Comparison of ENCODE assay signal across 8 mouse cellular contexts in genomic region chr4:133497461-133498159, GRCm38 (mm10). TPM values are rescaled to one million over a fixed set of nuclear protein-coding genes. Genes with fewer than 3 reads are reported as not detected.
DNase-seq lines count a peak whose midpoint lies in the region; ATAC-seq and TF ChIP-seq lines count a peak whose summit lies in the region.

No protein-coding gene starts in this region.

- intact Hi-C loops in heart, postnatal 10 days (cut with DNase I), result no loop called here

- H3K27ac ChIP-seq in ES-Bruce4 (ENCODE audit: insufficient read depth, low read length), result no peak overlapping the region
- H3K27ac ChIP-seq in liver, embryonic 15.5 days (replicated peaks), result no peak overlapping the region

- no peak for TF ChIP-seq EP300 in ES-Bruce4 (IDR thresholded peaks at IDR 0.05; ENCODE audit: insufficient read depth, low read depth, low read length)

- peak; percentile 40 for DNase-seq in kidney, adult 18-20 months
- no peak for DNase-seq in kidney, adult 11 months
- peak; percentile 71 for DNase-seq in cerebellum, adult 9-11 months
- DNase-seq in heart, postnatal 10 days, result peak; percentile 40 to 45
- no peak for DNase-seq in yolk sac, embryonic 10.5 days (ENCODE audit: low spot score)
- no peak for DNase-seq in left cerebral cortex, adult 18-20 months (ENCODE audit: low spot score in 2 of 2)

- TF ChIP-seq CTCF in ES-Bruce4 (IDR thresholded peaks at IDR 0.05; ENCODE audit: low read depth, low read length), result no peak

- H3K36me3 ChIP-seq in ES-Bruce4 (ENCODE audit: control insufficient read depth, insufficient read depth, low read length, poor library complexity, severe bottlenecking), result no peaks in the 10 kb centered on the region
- no peaks in the 10 kb centered on the region for H3K36me3 ChIP-seq in liver, embryonic 15.5 days (replicated peaks)

- H3K4me2 ChIP-seq in liver, embryonic 15.5 days, result peak overlapping the region; percentile 63

- no peak for ATAC-seq in liver, embryonic 15.5 days (ENCODE audit: insufficient read depth)

- peak overlapping the region; percentile 53 for H3K4me3 ChIP-seq in ES-Bruce4 (ENCODE audit: low read depth, low read length)
- H3K4me3 ChIP-seq in liver, embryonic 15.5 days (replicated peaks), result peak overlapping the region; percentile 38

- 1% methylated on average over 70 of the region's 70 CpGs for WGBS in liver, embryonic 15.5 days (ENCODE audit: insufficient replicate concordance)

- TF ChIP-seq POLR2A in ES-Bruce4 (IDR thresholded peaks at IDR 0.05; ENCODE audit: insufficient read depth, low read length), result no peak

- H3K4me1 ChIP-seq in ES-Bruce4 (ENCODE audit: control insufficient read depth, insufficient read depth, low read length), result peaks cover 4% of the 10 kb centered on the region
- H3K4me1 ChIP-seq in liver, embryonic 15.5 days (replicated peaks), result peaks cover 22% of the 10 kb centered on the region

- no peaks in the 10 kb centered on the region for H3K9me3 ChIP-seq in ES-Bruce4 (replicated peaks; ENCODE audit: control insufficient read depth, insufficient read depth, low read length, poor library complexity, severe bottlenecking)
- H3K9me3 ChIP-seq in liver, embryonic 15.5 days (replicated peaks), result no peaks in the 10 kb centered on the region

- 0 out of 2 replicates have a peak, but pooled peaks cover 2% of the 10 kb centered on the region for H3K27me3 ChIP-seq in ES-Bruce4 (ENCODE audit: control insufficient read depth, insufficient read depth, low read length, poor library complexity, severe bottlenecking)
- H3K27me3 ChIP-seq in liver, embryonic 15.5 days, result peaks cover 98% of the 10 kb centered on the region

- H3K9ac ChIP-seq in ES-Bruce4 (ENCODE audit: low read depth, poor library complexity, severe bottlenecking), result peak overlapping the region; percentile 95
- H3K9ac ChIP-seq in liver, embryonic 15.5 days, result no peak overlapping the region

RNA-seq across cellular contexts. Expression of gene Trnp1, which starts 0.7 kb away (rescaled TPM):
- 10.4 and 13.6 TPM in 2 replicates for polyA plus RNA-seq in ES-Bruce4 (2011; ENCODE audit: insufficient read depth, insufficient read length, low read depth, missing spikeins)
- total RNA-seq in heart, postnatal 10 days (2021), result 1 to 10 TPM; 1.6 to 2.8 TPM
- 0.06 TPM in 1 of 2 replicates, not detected in the other for polyA plus RNA-seq in liver, embryonic 15.5 days (2015; fragmentation: Nextera tagmentation; extraction: Ambion mirVana)
- 100 to 1,000 TPM; 164 to 182 TPM for total RNA-seq in left cerebral cortex, adult 18-20 months (2021)

RNA-seq across cellular contexts. Expression of gene Tent5b, which starts 17.7 kb away (rescaled TPM):
- polyA plus RNA-seq in ES-Bruce4 (2011; ENCODE audit: insufficient read depth, insufficient read length, low read depth, missing spikeins), result 10.9 and 12.4 TPM in 2 replicates
- 1 to 10 TPM in 1 of 2 experiments, under 1 TPM in 1; 0.87 to 8.5 TPM for total RNA-seq in heart, postnatal 10 days (2021)
- 0.15 and 0.21 TPM in 2 replicates for polyA plus RNA-seq in liver, embryonic 15.5 days (2015; fragmentation: Nextera tagmentation; extraction: Ambion mirVana)
- under 1 TPM in 1 of 2 experiments, not detected in 1; 0.14 TPM for total RNA-seq in left cerebral cortex, adult 18-20 months (2021)

RNA-seq across cellular contexts. Expression of gene Kdf1, which starts 21.2 kb away (rescaled TPM):
- polyA plus RNA-seq in ES-Bruce4 (2011; ENCODE audit: insufficient read depth, insufficient read length, low read depth, missing spikeins), result 10.2 and 13.2 TPM in 2 replicates
- not detected for total RNA-seq in heart, postnatal 10 days (2021)
- 1.0 and 1.5 TPM in 2 replicates for polyA plus RNA-seq in liver, embryonic 15.5 days (2015; fragmentation: Nextera tagmentation; extraction: Ambion mirVana)
- under 1 TPM; 0.42 to 0.54 TPM for total RNA-seq in left cerebral cortex, adult 18-20 months (2021)

RNA-seq across cellular contexts. Expression of gene Nudc, which starts 48.2 kb away (rescaled TPM):
- 274 and 303 TPM in 2 replicates for polyA plus RNA-seq in ES-Bruce4 (2011; ENCODE audit: insufficient read depth, insufficient read length, low read depth, missing spikeins)
- 10 to 100 TPM; 71.0 to 74.5 TPM for total RNA-seq in heart, postnatal 10 days (2021)
- 116 TPM in 2 replicates for polyA plus RNA-seq in liver, embryonic 15.5 days (2015; fragmentation: Nextera tagmentation; extraction: Ambion mirVana)
- total RNA-seq in left cerebral cortex, adult 18-20 months (2021), result 100 to 1,000 TPM; 148 to 156 TPM

RNA-seq across cellular contexts. Expression of gene Nr0b2, which starts 55.6 kb away (rescaled TPM):
- not detected in 2 replicates for polyA plus RNA-seq in ES-Bruce4 (2011; ENCODE audit: insufficient read depth, insufficient read length, low read depth, missing spikeins)
- 10 to 100 TPM; 13.9 to 20.4 TPM for total RNA-seq in heart, postnatal 10 days (2021)
- polyA plus RNA-seq in liver, embryonic 15.5 days (2015; fragmentation: Nextera tagmentation; extraction: Ambion mirVana), result 0.97 and 1.2 TPM in 2 replicates
- not detected for total RNA-seq in left cerebral cortex, adult 18-20 months (2021)

Comparison
In these comparisons a context has a peak if more than half of its experiments do, and no peak if none do; other contexts are left out.
1. DNase-seq: peak in kidney, adult 18-20 months (single experiment), cerebellum, adult 9-11 months (single experiment) and heart, postnatal 10 days (2 of 2); none in kidney, adult 11 months (single experiment), yolk sac, embryonic 10.5 days (single experiment) and left cerebral cortex, adult 18-20 months (0 of 2).
2. RNA of gene Trnp1, which starts 0.7 kb away (total RNA-seq): 164 to 182 TPM in left cerebral cortex, adult 18-20 months; 1.6 to 2.8 TPM in heart, postnatal 10 days; every median in the first group is over 10 times any median in the second.